Mouse (Mus musculus): ENCODE measurements around the gene Dbndd2.

DNA sequence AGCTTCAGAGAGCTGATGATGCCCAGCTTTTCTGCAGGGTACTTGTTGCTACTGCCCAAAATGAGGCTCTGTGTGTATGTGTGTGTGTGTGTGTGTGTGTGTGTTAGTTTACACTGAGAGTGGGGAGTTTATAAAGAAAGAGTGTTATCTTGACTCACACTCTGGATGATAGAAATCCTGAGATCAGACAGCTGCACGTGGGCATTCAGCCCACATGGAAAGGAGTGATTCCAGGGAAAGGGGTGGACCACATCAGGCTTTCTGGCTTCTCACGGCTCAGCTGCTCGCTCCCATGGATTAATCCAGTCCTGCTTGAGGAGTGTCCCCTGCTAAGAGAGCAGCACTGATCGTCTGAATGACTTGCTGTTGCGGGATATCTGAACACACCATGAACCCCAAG, 56.2 kb downstream of the Dbndd2 start:
- TF ChIP-seq CTCF (IDR thresholded peaks at IDR 0.05; ENCODE audit: borderline replicate concordance, extremely low read depth, insufficient read depth, insufficient read length): no peak
- TF ChIP-seq POLR2A (IDR thresholded peaks at IDR 0.05; ENCODE audit: borderline replicate concordance, extremely low read depth, insufficient read depth, insufficient read length, poor library complexity, severe bottlenecking): no peak
